Mouse (Mus musculus) olfactory bulb, adult 2 months (tissue): ENCODE measurements at regions not wholly inside any gene's neighbourhood (a gene's known extent, or its start where the extent isn't known, plus 50 kb on each side); places are given as distances from the start of the nearest gene placed in this dataset.

Source experiments
- CTCF ChIP-seq: fragments of 200-500 bp; IDR thresholded peaks from 2 replicates; pipeline ENCODE4 v1.5.1; 2012; ENCODE audit warnings: low read depth, mild to moderate bottlenecking, low read length, moderate library complexity; ENCODE audit not compliant: insufficient read depth
- POLR2A ChIP-seq: fragments of 200-500 bp; IDR thresholded peaks from 2 replicates; pipeline ENCODE4 v1.6.1; 2012; ENCODE audit warnings: mild to moderate bottlenecking, low read depth, low read length, moderate library complexity; ENCODE audit not compliant: insufficient read depth

- TF ChIP-seq CTCF, result no peak
- TF ChIP-seq POLR2A, result no peak
These were observed 1324.7 kb upstream of the Zeb2 start for GRCm38 (mm10) chr2:46441927-46442326.
